ENCODE assay signal across 12 mouse cellular contexts in the genomic region with DNA sequence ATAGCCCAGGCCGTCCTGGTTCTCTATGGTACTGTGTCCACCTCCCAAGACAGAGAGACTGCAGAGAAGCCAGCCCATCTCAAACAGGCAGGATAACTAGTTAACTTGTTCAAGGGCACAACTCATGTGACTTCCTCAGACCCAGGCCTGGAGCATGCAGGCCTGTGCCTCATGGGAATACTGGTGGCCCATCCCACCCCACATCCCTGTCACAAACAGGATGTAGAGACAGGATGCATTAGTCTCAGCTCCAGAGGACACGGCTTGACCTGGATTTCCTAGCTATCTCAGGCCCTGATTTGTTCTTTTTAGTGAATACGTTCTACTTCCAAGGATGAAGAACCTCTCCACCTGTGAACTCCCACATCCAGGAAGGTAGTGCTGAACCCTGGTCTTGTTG.
DNase-seq lines count a peak whose midpoint lies in the region; ATAC-seq and TF ChIP-seq lines count a peak whose summit lies in the region.
"Had no signal": no experiment of that assay in that cellular context is flagged by ENCODE, and none has a peak within 500 bp of the region (broad histone marks: within the 10 kb centered on the region; RNA-seq: fewer than 3 reads in every experiment).

No protein-coding gene starts in this region.

- TF ChIP-seq CTCF in heart, adult 2 months (IDR thresholded peaks at IDR 0.05), result no peak
- TF ChIP-seq CTCF in kidney, postnatal 0 days (IDR thresholded peaks at IDR 0.05; ENCODE audit: low read depth), result no peak

- H3K4me2 ChIP-seq in heart, embryonic 11.5 days, result no peak overlapping the region
- H3K4me2 ChIP-seq in heart, embryonic 13.5 days, result no peak overlapping the region
- no peak overlapping the region for H3K4me2 ChIP-seq in kidney, postnatal 0 days (ENCODE audit: low read length)
- H3K4me2 ChIP-seq: limb, embryonic 12.5 days had no signal

- H3K36me3 ChIP-seq in heart, adult 2 months (ENCODE audit: control insufficient read depth, insufficient read depth, low read length), result peaks cover 5% of the 10 kb centered on the region
- H3K36me3 ChIP-seq in heart, embryonic 11.5 days (ENCODE audit: control insufficient read depth, insufficient read depth, low read length), result no peaks in the 10 kb centered on the region; the same call in 1 of the 2 replicates
- peaks cover 7% of the 10 kb centered on the region; the same call in 1 of the 2 replicates for H3K36me3 ChIP-seq in heart, embryonic 13.5 days
- H3K36me3 ChIP-seq in kidney, postnatal 0 days (ENCODE audit: insufficient read depth, low read length), result no peaks in the 10 kb centered on the region
- H3K36me3 ChIP-seq in forebrain, embryonic 10.5 days (replicated peaks), result peaks cover 14% of the 10 kb centered on the region; the same call in 1 of the 2 replicates

- H3K79me2 ChIP-seq in heart, adult 2 months (replicated peaks; ENCODE audit: control insufficient read depth, insufficient read depth, low read length), result no peaks in the 10 kb centered on the region

- ATAC-seq in heart, embryonic 11.5 days (replicated peaks; ENCODE audit: insufficient number of reproducible peaks, low FRiP score, low TSS enrichment), result no peak
- peak; percentile 41; the same call in 1 of the 2 replicates for ATAC-seq in heart, embryonic 13.5 days (ENCODE audit: extremely low read depth, insufficient number of reproducible peaks, low FRiP score, low TSS enrichment)
- ATAC-seq in kidney, postnatal 0 days (replicated peaks; ENCODE audit: low FRiP score, low read depth), result peak; percentile 40; the same call in 1 of the 2 replicates
- ATAC-seq: CD4-positive, CD25-positive, alpha-beta regulatory T cell, adult 4 months had no signal

- DNase-seq in heart, adult 2 months, result peak; percentile 64 to 79
- DNase-seq in kidney, postnatal 0 days (ENCODE audit: low spot score), result peak; percentile 46
- DNase-seq in lung, postnatal 4 days, result peak; percentile 43 to 69
- DNase-seq in left cerebral cortex, adult 8-10 months (ENCODE audit: low spot score in 2 of 2), result no peak
- no peak for DNase-seq in cerebellum, adult 9-11 months
- DNase-seq in forebrain, embryonic 10.5 days (ENCODE audit: extremely low spot score, low spot score), result no peak
- DNase-seq: cerebellum, adult 11 months; gastrocnemius, postnatal 10 days had no signal

- no peaks in the 10 kb centered on the region for H3K9me3 ChIP-seq in heart, embryonic 11.5 days (replicated peaks; ENCODE audit: control insufficient read depth, low read length)
- H3K9me3 ChIP-seq in heart, embryonic 13.5 days, result no peaks in the 10 kb centered on the region
- H3K9me3 ChIP-seq in kidney, postnatal 0 days (replicated peaks; ENCODE audit: low read length), result no peaks in the 10 kb centered on the region
- H3K9me3 ChIP-seq in forebrain, embryonic 10.5 days, result no peaks in the 10 kb centered on the region
- H3K9me3 ChIP-seq: limb, embryonic 12.5 days had no signal

- peak; percentile 42; the same call in 1 of the 2 replicates for TF ChIP-seq POLR2A in heart, adult 2 months (IDR thresholded peaks at IDR 0.05; ENCODE audit: insufficient read depth, low read depth, low read length)

- no peak overlapping the region for H3K4me3 ChIP-seq in heart, adult 2 months
- H3K4me3 ChIP-seq in heart, embryonic 11.5 days (ENCODE audit: low read depth, low read length), result no peak overlapping the region
- no peak overlapping the region for H3K4me3 ChIP-seq in heart, embryonic 13.5 days
- H3K4me3 ChIP-seq in kidney, postnatal 0 days (replicated peaks; ENCODE audit: low read depth, low read length), result no peak overlapping the region
- no peak overlapping the region for H3K4me3 ChIP-seq in forebrain, embryonic 10.5 days
- H3K4me3 ChIP-seq: limb, embryonic 12.5 days had no signal

- H3K4me1 ChIP-seq in heart, adult 2 months (ENCODE audit: control insufficient read depth, insufficient read depth, low read length), result peaks cover 33% of the 10 kb centered on the region
- H3K4me1 ChIP-seq in heart, embryonic 11.5 days (ENCODE audit: control insufficient read depth, insufficient read depth, low read length), result peaks cover 20% of the 10 kb centered on the region
- H3K4me1 ChIP-seq in heart, embryonic 13.5 days, result peaks cover 69% of the 10 kb centered on the region
- H3K4me1 ChIP-seq in kidney, postnatal 0 days (replicated peaks; ENCODE audit: insufficient read depth, low read length), result peaks cover 5% of the 10 kb centered on the region; the same call in 1 of the 2 replicates
- peaks cover 37% of the 10 kb centered on the region for H3K4me1 ChIP-seq in forebrain, embryonic 10.5 days

- H3K27me3 ChIP-seq in heart, adult 2 months (ENCODE audit: control insufficient read depth, insufficient read depth, low read length), result no peaks in the 10 kb centered on the region
- no peaks in the 10 kb centered on the region for H3K27me3 ChIP-seq in heart, embryonic 11.5 days (ENCODE audit: control insufficient read depth, insufficient read depth, low read length)
- H3K27me3 ChIP-seq in heart, embryonic 13.5 days (replicated peaks), result no peaks in the 10 kb centered on the region
- no peaks in the 10 kb centered on the region for H3K27me3 ChIP-seq in kidney, postnatal 0 days (ENCODE audit: insufficient read depth, low read length)
- no peaks in the 10 kb centered on the region for H3K27me3 ChIP-seq in forebrain, embryonic 10.5 days (ENCODE audit: poor library complexity, severe bottlenecking)
- H3K27me3 ChIP-seq: limb, embryonic 12.5 days had no signal

- intact Hi-C loops in heart, adult 2 months (cut with DNase I), result loop anchor here (2.0 to 5.0 kb wide), 2 partner anchors 61 to 82 kb away; partner anchors contain the start of gene Sash1

- no peak overlapping the region for H3K9ac ChIP-seq in heart, adult 2 months (ENCODE audit: low read depth, low read length)
- H3K9ac ChIP-seq in heart, embryonic 11.5 days (ENCODE audit: low read depth, low read length), result no peak overlapping the region
- H3K9ac ChIP-seq in heart, embryonic 13.5 days, result no peak overlapping the region
- no peak overlapping the region for H3K9ac ChIP-seq in kidney, postnatal 0 days (ENCODE audit: low read depth, low read length)
- H3K9ac ChIP-seq: limb, embryonic 12.5 days had no signal

- 42% methylated on average over 3 of the region's 3 CpGs for WGBS in heart, adult 2 months
- 72% methylated on average over 3 of the region's 3 CpGs for WGBS in heart, embryonic 11.5 days (ENCODE audit: insufficient replicate concordance)
- WGBS in heart, embryonic 13.5 days, result 68% methylated on average over 3 of the region's 3 CpGs
- 71% methylated on average over 3 of the region's 3 CpGs for WGBS in kidney, postnatal 0 days
- 87% methylated on average over 3 of the region's 3 CpGs for WGBS in forebrain, embryonic 10.5 days

- peak; percentile 94 for TF ChIP-seq EP300 in heart, adult 2 months (IDR thresholded peaks at IDR 0.05; ENCODE audit: insufficient read depth, low read depth, low read length)

- H3K27ac ChIP-seq in heart, adult 2 months, result peak overlapping the region; percentile 68
- H3K27ac ChIP-seq in heart, embryonic 11.5 days (ENCODE audit: low read depth, low read length), result no peak overlapping the region
- 0 out of 2 replicates have a peak overlapping the region, but pooled peaks have one; percentile 8 for H3K27ac ChIP-seq in heart, embryonic 13.5 days (replicated peaks)
- 0 out of 2 replicates have a peak overlapping the region, but pooled peaks have one; percentile 25 for H3K27ac ChIP-seq in kidney, postnatal 0 days
- H3K27ac ChIP-seq in forebrain, embryonic 10.5 days, result no peak overlapping the region

Comparison
In these comparisons a context has a peak if more than half of its experiments do, and no peak if none do; other contexts are left out.
1. H3K27ac ChIP-seq: peak in heart, adult 2 months (single experiment), heart, embryonic 13.5 days (single experiment) and kidney, postnatal 0 days (single experiment); none in heart, embryonic 11.5 days (single experiment) and forebrain, embryonic 10.5 days (single experiment).
2. DNase-seq: peak in heart, adult 2 months (2 of 2), kidney, postnatal 0 days (single experiment) and lung, postnatal 4 days (2 of 2); none in left cerebral cortex, adult 8-10 months (0 of 2), cerebellum, adult 9-11 months (single experiment) and forebrain, embryonic 10.5 days (single experiment).